Mouse (Mus musculus): ENCODE data around the gene Syne4.

- TF ChIP-seq TAL1 (conservative IDR thresholded peaks at IDR 0.05; ENCODE audit: low read depth, low read length) (no peak), CTCF (IDR thresholded peaks at IDR 0.05; ENCODE audit: low read depth, low read length) (no peak), GATA1 (IDR thresholded peaks at IDR 0.05; ENCODE audit: borderline replicate concordance, low read length) (no peak), POLR2AphosphoS5 (IDR thresholded peaks at IDR 0.05; ENCODE audit: insufficient replicate concordance, low read depth, low read length) (no peak), GATA2 (IDR thresholded peaks at IDR 0.05; ENCODE audit: borderline replicate concordance, low read depth, low read length) (no peak)
Measured at GRCm38 (mm10) chr7:30326427-30326826, 11.8 kb downstream of the Syne4 start.

All from G1E (cell line).